Mouse (Mus musculus): ENCODE results near the gene Trpc4ap. TPM values are rescaled to one million over a fixed set of nuclear protein-coding genes. Genes with fewer than 3 reads are reported as not detected.

Gene Trpc4ap
- polyA plus RNA-seq, 1 experiment from 2014 or later: 133 TPM

- Histone ChIP-seq H3K27me3 (no peaks in the 10 kb centered on the region), H3K36me3 (no peaks in the 10 kb centered on the region), H3K4me3 (no peak overlapping the region), H3K4me2 (no peak overlapping the region), H3K27ac (no peak overlapping the region), H3K9me3 (no peaks in the 10 kb centered on the region), H3K4me1 (no peaks in the 10 kb centered on the region), H3K9ac (no peak overlapping the region)
- WGBS: 37% methylated on average over 10 of the region's 10 CpGs
- peak; percentile 43; the same call in 1 of the 2 replicates for ATAC-seq (ENCODE audit: borderline replicate concordance, extremely low read depth, low FRiP score, low TSS enrichment)
Observed at GRCm38 (mm10) chr2:155604560-155605235, 87.5 kb downstream of the Trpc4ap start.

DNA sequence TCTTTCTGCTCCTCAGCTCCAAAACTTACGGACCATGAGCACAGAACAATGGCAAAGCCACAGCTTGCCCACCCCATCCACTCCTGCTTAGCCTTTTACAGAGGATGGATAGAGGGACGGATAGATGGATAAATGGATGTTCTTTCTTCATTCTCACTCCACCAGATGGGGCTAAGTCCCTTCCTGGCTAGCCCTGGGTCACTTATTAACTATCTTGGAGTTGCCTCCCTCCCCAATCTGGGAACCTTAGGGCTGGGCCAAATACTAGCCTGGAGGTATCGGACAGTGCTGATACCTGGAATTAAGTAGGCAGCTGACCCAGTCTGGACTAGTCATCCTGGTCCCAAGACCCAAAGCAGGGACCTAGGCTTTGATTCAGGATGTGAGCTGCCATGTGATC, 88.5 kb downstream of the Trpc4ap start:
- no peaks in the 10 kb centered on the region for H3K36me3 ChIP-seq
- 54% methylated on average over 3 of the region's 3 CpGs for WGBS
- H3K4me3 ChIP-seq: no peak overlapping the region
- H3K27me3 ChIP-seq: no peaks in the 10 kb centered on the region
- no peak overlapping the region for H3K9ac ChIP-seq
- no peak for ATAC-seq (ENCODE audit: borderline replicate concordance, extremely low read depth, low FRiP score, low TSS enrichment)
- no peaks in the 10 kb centered on the region for H3K4me1 ChIP-seq
- no peak overlapping the region for H3K4me2 ChIP-seq
- H3K27ac ChIP-seq: no peak overlapping the region
- no peaks in the 10 kb centered on the region for H3K9me3 ChIP-seq

- 54% methylated on average over 6 of the region's 6 CpGs for WGBS
- Histone ChIP-seq H3K4me1 (peaks cover 18% of the 10 kb centered on the region), H3K9me3 (no peaks in the 10 kb centered on the region), H3K27ac (peak overlapping the region; percentile 39; the same call in 1 of the 2 replicates), H3K9ac (no peak overlapping the region), H3K36me3 (no peaks in the 10 kb centered on the region), H3K4me2 (no peak overlapping the region), H3K27me3 (no peaks in the 10 kb centered on the region), H3K4me3 (no peak overlapping the region)
- ATAC-seq (ENCODE audit: borderline replicate concordance, extremely low read depth, low FRiP score, low TSS enrichment): no peak
Observed at GRCm38 (mm10) chr2:155595516-155595915, 96.7 kb downstream of the Trpc4ap start.

DNA sequence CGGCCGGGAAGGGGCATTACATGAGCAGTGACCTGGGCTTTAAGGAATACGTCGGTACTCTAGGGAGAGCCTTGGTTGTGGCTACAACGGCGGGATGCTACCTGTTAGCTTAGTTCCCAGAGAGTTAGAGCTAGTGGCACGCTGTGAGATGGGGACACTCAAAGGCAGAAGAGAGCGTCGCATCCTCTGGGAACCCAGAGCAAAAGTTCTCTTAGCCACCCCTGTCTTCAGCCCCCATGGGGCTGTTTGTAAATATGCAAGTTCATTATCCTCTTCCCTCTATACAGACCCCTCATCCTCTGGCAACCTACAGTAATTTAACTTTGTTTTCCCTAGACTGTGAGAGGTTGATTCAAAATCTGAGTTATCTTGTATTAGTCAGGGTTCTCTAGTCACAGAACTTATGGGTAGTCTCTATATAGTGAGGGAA, 99.3 kb downstream of the Trpc4ap start:
- peak overlapping the region; percentile 62 for H3K4me3 ChIP-seq
- peaks cover 18% of the 10 kb centered on the region for H3K4me1 ChIP-seq
- peak overlapping the region; percentile 66 for H3K4me2 ChIP-seq
- no peaks in the 10 kb centered on the region for H3K27me3 ChIP-seq
- ATAC-seq (ENCODE audit: borderline replicate concordance, extremely low read depth, low FRiP score, low TSS enrichment): no peak
- WGBS: under 1% methylated on average over 9 of the region's 9 CpGs
- H3K9ac ChIP-seq: peak overlapping the region; percentile 60
- H3K27ac ChIP-seq: peak overlapping the region; percentile 66
- no peaks in the 10 kb centered on the region for H3K9me3 ChIP-seq
- H3K36me3 ChIP-seq: no peaks in the 10 kb centered on the region

DNA sequence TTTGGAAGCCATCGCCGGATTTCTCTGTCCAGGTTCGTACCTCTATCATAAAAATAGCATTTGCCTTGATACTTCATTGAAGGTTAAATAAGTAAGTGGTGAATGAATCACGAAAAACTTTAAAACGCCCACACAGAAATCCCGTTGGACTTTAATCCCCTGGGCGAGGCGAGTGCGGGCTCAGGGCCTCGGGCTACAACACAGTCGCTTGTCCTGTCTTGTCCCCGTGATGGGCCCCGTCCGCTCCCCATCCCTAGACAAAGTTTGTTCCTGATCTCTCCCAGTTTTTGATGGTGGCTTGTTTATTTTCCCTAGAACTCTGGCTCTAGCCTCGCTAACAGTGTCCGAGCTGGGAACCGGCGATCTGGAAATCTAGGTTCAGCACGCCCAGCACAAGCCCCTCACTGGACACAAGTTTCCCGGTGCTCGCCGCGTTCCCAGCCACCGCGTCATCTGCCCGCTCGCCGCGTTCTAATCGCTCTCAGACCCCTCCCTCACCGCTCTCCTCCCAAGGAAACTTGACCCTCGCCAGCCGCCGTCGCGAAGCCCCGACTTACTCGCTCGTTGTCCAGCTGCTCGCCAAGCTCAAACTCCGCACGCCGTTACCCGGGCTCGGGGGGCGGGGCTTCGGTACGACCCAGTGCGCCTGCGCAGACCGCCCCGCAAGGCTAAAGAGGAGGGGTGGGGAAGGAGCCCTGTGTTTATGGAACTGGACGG, 99.9 kb downstream of the Trpc4ap start, which contains the start of gene Gss:
Gene Gss, minus strand, starts transcription at position 674 of the 717 bp plus-strand sequence.
- Histone ChIP-seq H3K4me3 (peak within 1 kb of the TSS; percentile 62), H3K27ac (peak within 1 kb of the TSS; percentile 81), H3K9me3 (no peaks in the 10 kb centered on the region), H3K4me1 (peaks cover 18% of the 10 kb centered on the region), H3K36me3 (no peaks in the 10 kb centered on the region), H3K27me3 (no peaks in the 10 kb centered on the region), H3K4me2 (peak within 1 kb of the TSS; percentile 66), H3K9ac (peak within 1 kb of the TSS; percentile 63)
- ATAC-seq (ENCODE audit: borderline replicate concordance, extremely low read depth, low FRiP score, low TSS enrichment): peak; percentile 90
- under 1% methylated on average over 53 of the region's 53 CpGs for WGBS

DNA sequence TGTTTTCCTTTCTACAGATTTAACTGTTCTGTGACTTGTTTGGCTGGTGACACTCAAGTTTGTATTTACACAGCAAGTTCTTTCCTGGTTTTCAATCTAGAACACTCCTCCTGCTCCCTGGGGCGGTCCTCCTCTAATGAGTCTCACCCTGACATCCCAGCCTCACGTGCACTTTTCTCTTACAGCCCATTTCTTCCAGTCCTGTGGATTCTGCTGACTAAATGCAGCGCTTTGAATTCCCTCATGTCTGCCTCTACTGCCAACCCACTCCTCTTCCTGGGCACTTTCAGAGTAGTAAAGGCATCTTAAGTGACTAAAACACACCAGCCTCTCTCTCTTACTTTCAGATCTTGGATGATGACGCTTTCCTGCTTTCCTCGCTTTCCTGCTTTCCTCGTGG, 100.5 kb downstream of the Trpc4ap start:
- Histone ChIP-seq H3K4me3 (peak overlapping the region; percentile 62), H3K27ac (peak overlapping the region; percentile 81), H3K27me3 (no peaks in the 10 kb centered on the region), H3K36me3 (no peaks in the 10 kb centered on the region), H3K9me3 (no peaks in the 10 kb centered on the region), H3K4me2 (peak overlapping the region; percentile 66), H3K4me1 (peaks cover 18% of the 10 kb centered on the region), H3K9ac (peak overlapping the region; percentile 63)
- no peak for ATAC-seq (ENCODE audit: borderline replicate concordance, extremely low read depth, low FRiP score, low TSS enrichment)
- WGBS: 6% methylated on average over 6 of the region's 6 CpGs

DNA sequence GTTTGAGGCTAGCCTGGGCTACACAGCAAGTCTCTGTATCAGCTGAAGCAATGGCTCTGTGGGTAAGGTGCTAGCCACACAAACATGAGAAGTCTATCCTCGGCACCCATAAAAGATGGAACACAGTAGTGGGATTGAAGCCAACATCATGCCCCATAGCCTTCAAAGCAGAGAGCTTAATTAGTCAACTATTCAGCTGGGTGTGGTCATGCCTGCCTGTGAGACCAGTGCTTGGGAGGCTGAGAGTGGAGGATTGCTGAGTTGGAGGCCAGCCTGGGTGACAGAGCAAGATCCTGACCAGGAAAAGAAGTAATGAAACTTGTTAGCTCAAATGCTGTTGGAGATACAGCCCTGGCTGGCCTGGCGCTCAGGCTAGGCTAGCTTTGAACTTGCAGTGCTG, 101.3 kb downstream of the Trpc4ap start:
- Histone ChIP-seq H3K4me2 (no peak overlapping the region; the same call in 1 of the 2 replicates), H3K9me3 (no peaks in the 10 kb centered on the region), H3K27ac (no peak overlapping the region), H3K4me3 (no peak overlapping the region), H3K27me3 (no peaks in the 10 kb centered on the region), H3K4me1 (peaks cover 15% of the 10 kb centered on the region), H3K9ac (no peak overlapping the region), H3K36me3 (no peaks in the 10 kb centered on the region)
- no peak for ATAC-seq (ENCODE audit: borderline replicate concordance, extremely low read depth, low FRiP score, low TSS enrichment)
- WGBS: 80% methylated on average over 2 of the region's 2 CpGs

DNA sequence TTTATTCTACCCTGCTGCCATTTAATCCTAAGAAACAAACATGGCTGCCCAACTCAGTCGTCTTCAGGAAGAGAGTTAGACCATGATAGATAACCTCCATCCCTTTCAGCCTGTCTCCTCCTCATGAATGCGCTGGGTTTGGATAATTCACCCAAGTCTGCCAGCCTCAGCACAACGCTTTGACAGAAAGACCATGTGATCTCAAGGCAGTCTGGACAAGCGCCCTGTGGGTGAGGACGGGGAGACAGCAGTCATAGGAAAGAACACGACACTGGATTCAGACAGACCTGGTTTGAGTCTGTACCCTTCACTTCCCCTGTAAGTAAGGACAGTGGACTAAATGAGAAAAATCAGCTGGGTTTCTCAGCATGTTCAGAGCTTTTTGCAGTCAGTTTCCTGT, 102.7 kb downstream of the Trpc4ap start:
- ATAC-seq (ENCODE audit: borderline replicate concordance, extremely low read depth, low FRiP score, low TSS enrichment): no peak
- H3K9ac ChIP-seq: no peak overlapping the region
- peaks cover 20% of the 10 kb centered on the region for H3K4me1 ChIP-seq
- 72% methylated on average over 6 of the region's 6 CpGs for WGBS
- no peaks in the 10 kb centered on the region for H3K27me3 ChIP-seq
- H3K9me3 ChIP-seq: no peaks in the 10 kb centered on the region
- no peak overlapping the region for H3K4me3 ChIP-seq
- H3K27ac ChIP-seq: no peak overlapping the region
- no peak overlapping the region for H3K4me2 ChIP-seq
- H3K36me3 ChIP-seq: no peaks in the 10 kb centered on the region

- H3K4me1 ChIP-seq: peaks cover 20% of the 10 kb centered on the region
- no peak for ATAC-seq (ENCODE audit: borderline replicate concordance, extremely low read depth, low FRiP score, low TSS enrichment)
- 76% methylated on average over 3 of the region's 3 CpGs for WGBS
- no peaks in the 10 kb centered on the region for H3K9me3 ChIP-seq
- H3K36me3 ChIP-seq: no peaks in the 10 kb centered on the region
- no peak overlapping the region for H3K9ac ChIP-seq
- H3K4me3 ChIP-seq: no peak overlapping the region
- no peaks in the 10 kb centered on the region for H3K27me3 ChIP-seq
- H3K4me2 ChIP-seq: no peak overlapping the region
- no peak overlapping the region for H3K27ac ChIP-seq
Observed at GRCm38 (mm10) chr2:155588136-155588535, 104.0 kb downstream of the Trpc4ap start.

GRCm38 (mm10) chr2:155585486-155585885, 106.7 kb downstream of the Trpc4ap start:
- Histone ChIP-seq H3K9me3 (no peaks in the 10 kb centered on the region), H3K27ac (no peak overlapping the region), H3K4me3 (no peak overlapping the region), H3K9ac (no peak overlapping the region), H3K36me3 (no peaks in the 10 kb centered on the region), H3K4me2 (no peak overlapping the region; the same call in 1 of the 2 replicates), H3K27me3 (no peaks in the 10 kb centered on the region), H3K4me1 (0 out of 2 replicates have a peak, but pooled peaks cover 7% of the 10 kb centered on the region)
- WGBS: 52% methylated on average over 10 of the region's 10 CpGs
- ATAC-seq (ENCODE audit: borderline replicate concordance, extremely low read depth, low FRiP score, low TSS enrichment): 0 out of 2 replicates have a peak, but pooled peaks have one; percentile 55

GRCm38 (mm10) chr2:155585082-155585481, 107.1 kb downstream of the Trpc4ap start:
- Histone ChIP-seq H3K9ac (no peak overlapping the region), H3K36me3 (no peaks in the 10 kb centered on the region), H3K9me3 (no peaks in the 10 kb centered on the region), H3K4me1 (0 out of 2 replicates have a peak, but pooled peaks cover 7% of the 10 kb centered on the region), H3K4me3 (no peak overlapping the region), H3K27ac (no peak overlapping the region), H3K27me3 (no peaks in the 10 kb centered on the region), H3K4me2 (no peak overlapping the region)
- ATAC-seq (ENCODE audit: borderline replicate concordance, extremely low read depth, low FRiP score, low TSS enrichment): no peak
- WGBS: 84% methylated on average over 9 of the region's 9 CpGs

Measured in lung, embryonic 15.5 days (tissue).